11 mouse cellular contexts compared by ENCODE assay signal in the genomic region with DNA sequence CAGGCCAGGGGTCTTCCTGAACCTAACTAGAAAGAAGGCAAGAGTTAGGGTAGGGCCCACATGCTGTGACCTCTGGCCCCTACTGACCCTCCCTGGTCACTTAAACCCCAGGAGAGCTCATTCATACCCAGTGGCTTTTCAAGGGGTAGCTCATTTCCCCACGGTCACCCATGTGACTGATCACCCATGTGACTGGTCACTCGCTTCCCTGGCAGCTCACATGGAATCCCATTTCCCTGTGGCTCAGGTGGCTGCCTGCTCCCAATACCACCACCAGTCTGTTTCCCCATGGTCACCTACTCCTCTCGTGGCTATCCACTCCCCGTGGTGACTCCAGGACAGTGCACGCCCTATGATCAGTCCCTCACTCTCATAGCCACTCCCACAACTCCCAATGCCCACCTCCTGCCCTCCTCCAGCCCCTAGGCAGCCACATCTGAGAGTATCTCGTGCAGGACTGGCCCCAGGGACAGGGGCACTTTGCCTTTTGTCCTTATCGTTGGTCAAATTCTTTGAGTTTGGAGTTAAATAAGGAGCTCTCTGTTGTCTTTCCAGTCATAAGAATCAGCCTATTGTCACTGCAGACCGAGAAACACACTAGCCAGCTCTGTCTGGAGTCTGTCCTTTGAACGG. TPM values are rescaled to one million over a fixed set of nuclear protein-coding genes. Genes with fewer than 3 reads are reported as not detected.
DNase-seq lines count a peak whose midpoint lies in the region; ATAC-seq and TF ChIP-seq lines count a peak whose summit lies in the region.
"Had no signal": no experiment of that assay in that cellular context is flagged by ENCODE, and none has a peak within 500 bp of the region (broad histone marks: within the 10 kb centered on the region; RNA-seq: fewer than 3 reads in every experiment).

No protein-coding gene starts in this region.

- intact Hi-C loops in left cerebral cortex, postnatal 10 days (cut with DNase I), result no loop called here

- no peak for TF ChIP-seq POLR2A in kidney, adult 2 months (IDR thresholded peaks at IDR 0.05; ENCODE audit: low read depth, low read length)

- peak overlapping the region; percentile 15 for H3K9ac ChIP-seq in embryonic facial prominence, embryonic 14.5 days (ENCODE audit: low read depth, low read length)
- no peak overlapping the region for H3K9ac ChIP-seq in midbrain, embryonic 13.5 days (replicated peaks)
- H3K9ac ChIP-seq: embryonic facial prominence, embryonic 12.5 days; limb, embryonic 12.5 days had no signal

- ATAC-seq in embryonic facial prominence, embryonic 14.5 days (ENCODE audit: low read depth), result no peak
- no peak for ATAC-seq in midbrain, embryonic 13.5 days

- no peaks in the 10 kb centered on the region for H3K27me3 ChIP-seq in kidney, adult 2 months (replicated peaks; ENCODE audit: control insufficient read depth, insufficient read depth, low read length)
- H3K27me3 ChIP-seq in embryonic facial prominence, embryonic 14.5 days (replicated peaks; ENCODE audit: control insufficient read depth, insufficient read depth, low read length), result no peaks in the 10 kb centered on the region
- no peaks in the 10 kb centered on the region for H3K27me3 ChIP-seq in midbrain, embryonic 13.5 days
- H3K27me3 ChIP-seq: embryonic facial prominence, embryonic 12.5 days; limb, embryonic 12.5 days had no signal

- H3K36me3 ChIP-seq in kidney, adult 2 months (ENCODE audit: control insufficient read depth, insufficient read depth, low read length), result no peaks in the 10 kb centered on the region
- H3K36me3 ChIP-seq in embryonic facial prominence, embryonic 14.5 days (ENCODE audit: control insufficient read depth, insufficient read depth, low read length), result no peaks in the 10 kb centered on the region
- no peaks in the 10 kb centered on the region for H3K36me3 ChIP-seq in midbrain, embryonic 13.5 days
- H3K36me3 ChIP-seq: limb, embryonic 12.5 days had no signal

- H3K4me3 ChIP-seq in kidney, adult 2 months (ENCODE audit: insufficient read depth, low read depth, low read length), result no peak overlapping the region
- H3K4me3 ChIP-seq in embryonic facial prominence, embryonic 14.5 days (ENCODE audit: low read depth, low read length), result no peak overlapping the region
- H3K4me3 ChIP-seq in midbrain, embryonic 13.5 days (replicated peaks), result no peak overlapping the region
- H3K4me3 ChIP-seq: embryonic facial prominence, embryonic 12.5 days; limb, embryonic 12.5 days had no signal

- peaks cover 71% of the 10 kb centered on the region for H3K4me1 ChIP-seq in kidney, adult 2 months (ENCODE audit: control insufficient read depth, insufficient read depth, low read length)
- H3K4me1 ChIP-seq in embryonic facial prominence, embryonic 14.5 days (ENCODE audit: control insufficient read depth, insufficient read depth, low read length), result peaks cover 82% of the 10 kb centered on the region
- H3K4me1 ChIP-seq in midbrain, embryonic 13.5 days (replicated peaks), result peaks cover 92% of the 10 kb centered on the region

- H3K4me2 ChIP-seq in embryonic facial prominence, embryonic 14.5 days (ENCODE audit: low read depth, low read length), result no peak overlapping the region
- no peak overlapping the region for H3K4me2 ChIP-seq in midbrain, embryonic 13.5 days (replicated peaks)
- H3K4me2 ChIP-seq: embryonic facial prominence, embryonic 12.5 days; limb, embryonic 12.5 days had no signal

- no peak for TF ChIP-seq CTCF in kidney, adult 2 months (conservative IDR thresholded peaks at IDR 0.05; ENCODE audit: insufficient read depth, insufficient read length, low read depth, low read length)

- WGBS in kidney, adult 2 months, result 34% methylated on average over 9 of the region's 9 CpGs
- WGBS in embryonic facial prominence, embryonic 14.5 days, result 32% methylated on average over 9 of the region's 9 CpGs
- 22% methylated on average over 9 of the region's 9 CpGs for WGBS in midbrain, embryonic 13.5 days

- H3K9me3 ChIP-seq in embryonic facial prominence, embryonic 14.5 days (ENCODE audit: control insufficient read depth, low read length), result no peaks in the 10 kb centered on the region
- H3K9me3 ChIP-seq in midbrain, embryonic 13.5 days, result no peaks in the 10 kb centered on the region
- H3K9me3 ChIP-seq: embryonic facial prominence, embryonic 12.5 days; limb, embryonic 12.5 days had no signal

- DNase-seq in kidney, adult 2 months, result peak; percentile 43
- DNase-seq in kidney, postnatal 14 days, result no peak
- DNase-seq in Muller cell, postnatal 12 days (ENCODE audit: inconsistent ontology term), result peak; percentile 95
- no peak for DNase-seq in embryonic facial prominence, embryonic 14.5 days (ENCODE audit: low spot score)
- DNase-seq in left cerebral cortex, postnatal 10 days (ENCODE audit: extremely low spot score in 1 of 2, low spot score in 2 of 2), result no peak
- no peak for DNase-seq in layer of hippocampus, postnatal 10 days (ENCODE audit: low spot score in 2 of 2)

- H3K27ac ChIP-seq in kidney, adult 2 months (ENCODE audit: insufficient read depth, low read depth, low read length), result no peak overlapping the region
- H3K27ac ChIP-seq in embryonic facial prominence, embryonic 14.5 days (replicated peaks; ENCODE audit: low read depth, low read length), result 0 out of 2 replicates have a peak overlapping the region, but pooled peaks have one; percentile 10
- peak overlapping the region; percentile 66 for H3K27ac ChIP-seq in midbrain, embryonic 13.5 days
- H3K27ac ChIP-seq: limb, embryonic 12.5 days; macrophage had no signal

RNA-seq across cellular contexts. Expression of a gene that starts 17.8 kb away (rescaled TPM):
- polyA plus RNA-seq in kidney, adult 2 months (2012; rRNA removed), result 35.6 and 44.7 TPM in 2 replicates
- polyA plus RNA-seq in embryonic facial prominence, embryonic 14.5 days (2014; fragmentation: Nextera tagmentation; extraction: Ambion mirVana), result 10.1 and 11.0 TPM in 2 replicates
- 3.9 and 4.7 TPM in 2 replicates for polyA plus RNA-seq in midbrain, embryonic 13.5 days (2015; fragmentation: Nextera tagmentation; extraction: Ambion mirVana)
- 10 to 100 TPM; 40.5 to 44.0 TPM for total RNA-seq in left cerebral cortex, postnatal 10 days (2021)
- total RNA-seq in layer of hippocampus, postnatal 10 days (2021), result 10 to 100 TPM; 30.4 to 31.6 TPM
- total RNA-seq: MEL had no signal

RNA-seq across cellular contexts. Expression of a gene that starts 39.9 kb away (rescaled TPM):
- polyA plus RNA-seq in kidney, adult 2 months (2012; rRNA removed), result 3.3 and 7.8 TPM in 2 replicates
- polyA plus RNA-seq in embryonic facial prominence, embryonic 14.5 days (2014; fragmentation: Nextera tagmentation; extraction: Ambion mirVana), result 0.54 and 1.4 TPM in 2 replicates
- 0.27 and 0.50 TPM in 2 replicates for polyA plus RNA-seq in midbrain, embryonic 13.5 days (2015; fragmentation: Nextera tagmentation; extraction: Ambion mirVana)
- total RNA-seq in left cerebral cortex, postnatal 10 days (2021), result under 1 TPM in 1 of 2 experiments, not detected in 1; 0.12 TPM
- not detected for total RNA-seq in layer of hippocampus, postnatal 10 days (2021)
- total RNA-seq: MEL had no signal
- polyA plus RNA-seq: embryonic facial prominence, embryonic 12.5 days; limb, embryonic 12.5 days had no signal

Comparison
In these comparisons a context has a peak if more than half of its experiments do, and no peak if none do; other contexts are left out.
1. DNase-seq: peak in kidney, adult 2 months (single experiment) and Muller cell, postnatal 12 days (single experiment); none in kidney, postnatal 14 days (single experiment), embryonic facial prominence, embryonic 14.5 days (single experiment), left cerebral cortex, postnatal 10 days (0 of 2) and layer of hippocampus, postnatal 10 days (0 of 2).